Mouse (Mus musculus): ENCODE results near the gene Sgms2.

The Sgms2 gene

DNA sequence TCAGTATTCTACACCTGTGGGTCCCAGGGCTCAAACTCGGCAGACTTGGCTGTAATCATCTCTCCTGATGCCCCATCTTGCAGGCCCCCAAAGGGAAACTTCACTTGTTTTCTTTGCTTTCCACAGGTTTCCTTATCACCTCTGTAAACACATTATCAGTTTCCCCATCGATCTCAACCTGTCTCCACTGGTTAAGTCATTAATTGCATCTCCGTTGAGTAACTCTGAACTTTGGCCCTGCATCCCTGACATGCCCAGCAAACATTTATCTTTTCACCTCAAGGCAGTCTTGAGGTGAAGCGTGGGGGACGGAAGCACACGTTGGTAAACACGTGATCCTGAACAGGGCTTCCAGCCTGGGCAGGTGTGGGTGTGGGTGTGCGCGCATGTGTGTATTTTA, 178.9 kb downstream of the Sgms2 start:
- in situ Hi-C loops (cut with MboI, MseI): no loop called here

DNA sequence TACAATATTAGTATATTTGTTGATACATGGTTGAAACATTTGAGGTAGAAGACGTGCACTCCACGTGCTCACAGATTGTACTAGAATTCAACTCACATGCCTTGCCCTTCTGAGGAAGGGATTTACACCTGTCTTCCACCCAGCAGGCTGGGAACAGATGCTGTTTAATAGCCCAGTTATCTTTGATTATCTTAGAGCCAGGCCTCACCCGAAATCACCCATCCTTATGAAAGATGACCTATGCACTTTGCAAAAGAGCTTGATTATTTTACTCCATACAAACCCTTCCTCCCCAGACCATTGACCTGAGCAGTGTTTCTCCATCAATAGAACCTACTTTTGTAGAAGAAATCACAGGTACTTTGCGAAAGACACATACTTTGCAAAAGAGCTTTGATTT, 180.6 kb downstream of the Sgms2 start:
- in situ Hi-C loops (cut with MboI, MseI): no loop called here

DNA sequence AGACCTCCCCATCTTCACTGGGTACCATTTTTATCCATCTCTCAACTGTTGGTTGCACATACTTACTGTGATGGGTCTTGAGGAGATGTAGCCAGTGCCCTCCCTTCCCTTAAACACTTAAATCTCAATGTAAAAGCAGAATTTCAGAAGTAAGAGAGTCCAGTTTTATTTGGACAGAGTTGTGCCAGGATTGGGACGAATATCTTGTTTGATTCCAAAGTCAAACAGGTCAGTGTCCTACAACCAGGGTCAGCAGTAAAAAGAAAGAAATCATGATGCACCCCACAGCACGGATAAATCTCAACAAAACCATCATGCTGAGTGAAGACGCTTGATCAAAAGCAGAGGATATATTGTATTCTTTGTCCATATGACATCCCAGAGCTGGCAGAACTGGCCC, 183.4 kb downstream of the Sgms2 start:
- in situ Hi-C loops (cut with MboI, MseI): no loop called here

DNA sequence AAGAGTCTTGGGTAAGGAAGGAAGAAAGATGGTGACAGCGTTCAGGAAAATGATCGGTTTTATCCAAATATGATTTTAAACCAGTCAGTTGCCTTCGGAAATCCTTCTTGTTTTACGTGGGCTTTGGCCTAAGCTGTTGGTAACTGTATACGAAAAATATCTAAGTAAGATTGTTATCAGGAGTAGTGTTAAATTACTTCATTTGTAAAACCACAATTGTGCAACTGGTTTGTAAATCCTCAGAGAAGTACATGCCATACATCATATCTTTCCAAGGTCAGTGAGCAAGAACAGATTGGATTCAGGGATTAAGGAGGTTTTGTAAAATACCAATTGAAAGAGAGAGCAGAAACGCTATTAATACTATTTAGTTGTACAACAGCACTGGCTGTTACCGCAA, 185.0 kb downstream of the Sgms2 start:
- in situ Hi-C loops (cut with MboI, MseI): no loop called here

DNA sequence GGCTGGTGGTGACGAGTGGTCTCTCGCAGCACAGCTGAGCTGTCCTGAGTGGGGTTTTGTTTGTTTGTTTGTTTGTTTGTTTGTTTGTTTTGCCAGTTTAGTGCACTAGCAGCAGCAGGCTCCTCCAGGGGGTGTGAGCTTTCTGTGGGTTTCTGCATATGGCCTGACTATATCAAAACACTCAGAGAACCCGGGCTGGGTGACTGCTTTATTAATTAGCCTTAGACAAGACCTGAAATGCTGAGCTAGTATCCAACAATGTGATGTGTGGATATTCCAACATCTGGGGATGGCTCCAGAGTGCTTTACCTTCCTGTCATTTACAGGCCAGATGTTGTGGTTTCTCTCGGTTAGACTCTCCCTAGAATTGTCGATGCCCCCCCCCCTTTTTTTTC, 187.9 kb downstream of the Sgms2 start:
- in situ Hi-C loops (cut with MboI, MseI): no loop called here

DNA sequence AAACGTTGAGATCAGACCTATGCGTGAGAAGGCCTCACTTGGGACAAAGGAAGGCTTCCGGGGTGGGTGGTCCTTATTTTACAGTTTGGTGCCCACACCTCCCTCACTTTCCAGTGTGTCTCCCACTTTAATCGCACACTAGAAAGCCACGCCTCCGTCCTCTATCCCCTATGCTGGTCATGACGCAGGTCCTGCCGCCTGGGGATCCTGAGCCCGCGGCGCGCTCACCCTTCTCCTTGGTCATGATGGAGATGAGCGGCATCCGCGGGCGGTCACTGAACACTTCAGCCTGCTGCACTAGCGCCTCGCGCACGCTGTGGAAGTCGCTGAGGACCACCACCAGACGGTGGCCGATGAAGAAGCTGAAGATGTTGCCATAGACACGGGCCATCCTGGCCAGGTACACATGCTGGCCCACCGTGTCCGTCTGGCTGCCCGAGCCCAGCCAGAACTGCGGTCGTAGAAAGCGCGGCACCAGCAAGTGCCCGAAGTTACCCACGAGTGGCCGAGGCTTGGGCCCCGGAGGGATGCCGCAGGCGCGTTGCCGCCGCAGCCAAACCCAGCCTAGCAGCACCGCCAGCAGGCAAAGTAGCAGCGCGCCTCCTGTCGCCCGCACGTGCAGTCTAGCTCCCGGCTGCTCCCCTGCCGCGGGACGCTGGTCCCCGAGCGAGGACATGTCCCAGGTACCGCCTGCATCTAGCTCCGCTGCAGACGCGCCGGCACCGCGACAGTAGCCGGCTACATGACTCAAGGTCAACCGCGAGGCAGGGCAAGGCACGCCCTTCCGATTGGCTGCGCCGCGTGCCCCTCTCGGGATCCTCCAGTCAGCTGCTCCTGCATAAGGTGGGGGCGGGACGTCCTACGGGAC, 188.5 kb downstream of the Sgms2 start, which contains the start of gene Cyp2u1:
Gene Cyp2u1, minus strand, starts transcription at position 776 of the 868 bp plus-strand sequence.
- in situ Hi-C loops (cut with MboI, MseI): no loop called here

DNA sequence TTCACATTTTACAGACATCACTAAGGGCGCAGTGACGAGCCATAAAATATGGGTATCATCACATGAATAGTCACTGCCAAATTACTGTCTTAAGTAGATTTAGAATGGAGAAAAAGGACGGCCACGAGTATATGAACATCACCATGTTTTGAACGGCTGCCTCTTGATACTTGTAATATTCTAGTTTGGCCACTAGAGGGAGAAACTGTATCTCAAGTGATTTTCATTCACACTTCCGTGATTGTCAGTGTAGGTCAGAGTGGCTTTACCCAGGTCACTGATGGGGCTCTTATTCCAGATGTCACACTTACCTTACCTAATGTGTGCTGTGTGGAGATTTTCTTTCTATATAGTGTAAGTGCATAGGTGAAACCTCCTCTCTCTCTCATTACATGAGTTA, 191.3 kb downstream of the Sgms2 start:
- in situ Hi-C loops (cut with MboI, MseI): no loop called here

DNA sequence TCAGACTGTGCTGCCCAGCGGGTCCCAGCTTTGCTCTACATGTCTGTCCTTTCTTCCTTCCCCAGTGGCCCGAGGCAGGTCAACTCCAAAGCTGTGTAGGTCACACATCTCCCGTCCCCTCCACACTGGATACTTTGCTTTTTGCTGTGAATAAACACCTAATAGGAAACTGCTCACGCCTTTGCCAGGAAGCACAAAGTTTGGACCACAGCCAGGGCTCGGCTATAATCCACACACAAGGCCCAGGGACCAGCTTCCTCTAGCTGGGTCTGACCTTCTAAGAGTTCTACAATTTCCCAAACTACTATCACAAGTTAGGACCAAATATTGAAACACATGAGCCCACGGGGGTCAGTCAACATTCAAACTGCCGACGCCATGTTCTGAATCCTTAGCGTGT, 192.1 kb downstream of the Sgms2 start:
- in situ Hi-C loops (cut with MboI, MseI): no loop called here

DNA sequence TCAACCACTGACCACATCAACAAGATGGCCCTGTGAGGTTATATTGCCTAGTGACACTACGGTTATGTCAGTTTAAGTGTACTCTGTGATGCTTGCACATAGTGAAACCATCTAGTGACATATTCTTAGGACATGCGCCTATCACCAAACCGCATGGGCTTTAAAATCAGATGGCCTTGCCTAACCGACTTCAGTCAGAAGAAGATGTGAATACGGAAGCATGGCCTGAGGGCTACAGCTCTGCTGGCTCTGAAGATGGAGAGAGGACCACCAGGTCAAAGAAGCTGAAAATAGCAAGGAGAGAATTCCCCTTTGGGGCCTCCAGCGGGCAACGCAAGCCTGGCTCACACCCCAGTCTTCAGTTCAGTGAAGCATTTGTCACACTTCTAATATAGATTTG, 194.3 kb downstream of the Sgms2 start:
- in situ Hi-C loops (cut with MboI, MseI): no loop called here

DNA sequence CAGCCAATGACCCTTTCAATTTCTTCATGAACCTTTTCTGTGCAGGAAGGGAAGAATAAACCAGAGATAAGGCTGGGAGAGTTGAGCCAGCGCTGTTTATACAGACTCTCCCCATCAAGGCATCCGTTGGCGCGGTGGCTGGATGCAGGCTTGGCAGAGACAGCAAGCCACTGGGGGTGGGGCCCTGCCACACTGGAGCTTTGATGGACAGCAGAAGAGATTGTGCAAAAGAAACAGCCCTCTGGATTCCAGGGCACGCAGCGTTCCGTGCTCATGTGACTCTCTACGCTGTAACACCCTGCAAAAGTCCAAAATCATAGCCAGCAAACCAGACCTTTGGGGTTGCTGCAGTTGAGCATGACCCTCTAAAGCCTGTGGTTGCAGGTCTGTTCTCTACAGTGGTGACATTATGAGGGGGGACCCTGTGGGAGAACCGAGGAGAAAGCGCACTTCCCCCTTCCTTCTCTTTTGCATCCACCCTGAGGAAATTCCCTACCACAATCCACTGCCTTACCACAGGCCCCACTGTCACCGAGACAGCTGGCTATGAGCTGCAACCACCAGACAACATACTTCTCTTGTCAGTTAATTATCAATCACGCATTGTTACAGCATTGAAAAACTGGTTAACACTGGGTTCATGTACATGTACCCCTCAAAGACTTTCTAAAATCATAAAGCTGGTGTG, 195.6 kb downstream of the Sgms2 start:
- in situ Hi-C loops (cut with MboI, MseI): no loop called here

DNA sequence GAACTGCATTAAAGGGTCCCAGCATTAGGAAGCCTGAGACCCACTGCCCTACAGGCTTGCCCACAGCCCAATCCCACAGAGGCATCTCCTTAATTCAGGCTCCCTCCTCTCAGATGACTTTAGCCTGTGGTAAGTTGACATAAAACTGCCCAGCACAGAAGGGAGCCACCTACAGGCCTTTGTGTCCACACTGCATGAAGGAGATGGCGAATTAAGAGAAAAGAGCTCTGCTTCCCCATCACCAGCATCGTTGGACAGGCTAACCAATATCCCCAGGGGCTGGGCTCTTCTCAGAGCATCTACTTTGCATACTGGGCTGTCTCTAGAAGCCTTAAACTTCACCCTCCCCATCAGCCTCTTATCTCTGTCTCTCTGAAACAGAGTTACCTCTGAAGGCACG, 196.7 kb downstream of the Sgms2 start:
- in situ Hi-C loops (cut with MboI, MseI): no loop called here

DNA sequence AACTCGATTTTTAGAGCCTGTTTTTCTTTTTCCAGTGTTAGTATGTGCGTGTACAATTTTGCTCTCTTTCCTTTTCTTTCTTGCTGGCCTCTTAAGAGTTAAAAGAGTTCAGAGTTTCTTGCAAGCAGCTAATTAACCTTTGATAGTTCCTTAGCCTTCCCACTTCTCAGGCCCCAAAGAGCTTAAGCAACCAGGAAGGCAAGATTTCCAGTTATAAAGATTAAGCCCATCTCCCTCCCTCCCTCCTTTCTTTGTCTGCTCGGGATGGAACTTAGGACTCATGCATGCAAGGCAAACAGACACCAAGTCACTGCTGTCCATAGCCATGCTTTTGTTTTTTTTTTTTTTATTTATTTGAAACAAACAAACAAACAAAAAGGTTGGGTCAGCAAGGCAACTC, 198.3 kb downstream of the Sgms2 start:
- in situ Hi-C loops (cut with MboI, MseI): no loop called here

DNA sequence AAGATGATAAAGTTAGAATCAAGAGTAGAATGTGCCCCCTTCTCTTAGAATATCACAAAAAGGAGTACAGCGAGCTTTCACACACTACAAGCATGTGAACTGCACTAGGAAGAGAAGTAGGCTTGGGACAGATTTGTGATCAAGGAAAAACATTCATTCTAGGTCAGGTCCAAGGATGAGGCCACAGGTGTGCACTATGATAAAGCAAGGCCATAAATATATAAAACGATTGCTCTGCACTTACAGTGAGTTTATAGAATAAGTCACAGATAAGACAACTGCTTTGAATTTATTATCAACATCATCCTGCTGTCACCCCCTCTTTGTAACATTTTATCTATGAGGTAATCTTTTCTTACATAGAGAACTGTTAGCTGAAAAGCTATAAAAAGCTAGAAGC, 198.9 kb downstream of the Sgms2 start:
- in situ Hi-C loops (cut with MboI, MseI): no loop called here

DNA sequence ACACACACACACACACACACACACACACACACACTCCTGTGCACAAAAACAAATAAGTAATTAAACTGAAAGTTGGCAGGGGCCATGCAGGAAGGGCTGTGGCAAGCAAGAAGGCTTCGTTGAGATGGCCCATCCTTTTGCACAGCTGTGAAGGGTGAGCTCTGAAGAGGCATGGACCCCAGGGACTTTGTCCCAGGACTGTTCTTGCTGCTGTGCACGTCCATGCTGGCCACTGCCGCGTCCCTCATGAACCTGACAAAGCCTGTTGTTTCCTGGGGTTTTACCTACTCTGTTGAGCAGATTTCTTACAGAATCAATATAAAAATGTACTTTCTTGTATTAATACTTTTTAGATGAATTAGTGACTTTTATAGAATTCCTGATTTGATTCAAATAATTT, 199.3 kb downstream of the Sgms2 start:
- in situ Hi-C loops (cut with MboI, MseI): no loop called here

DNA sequence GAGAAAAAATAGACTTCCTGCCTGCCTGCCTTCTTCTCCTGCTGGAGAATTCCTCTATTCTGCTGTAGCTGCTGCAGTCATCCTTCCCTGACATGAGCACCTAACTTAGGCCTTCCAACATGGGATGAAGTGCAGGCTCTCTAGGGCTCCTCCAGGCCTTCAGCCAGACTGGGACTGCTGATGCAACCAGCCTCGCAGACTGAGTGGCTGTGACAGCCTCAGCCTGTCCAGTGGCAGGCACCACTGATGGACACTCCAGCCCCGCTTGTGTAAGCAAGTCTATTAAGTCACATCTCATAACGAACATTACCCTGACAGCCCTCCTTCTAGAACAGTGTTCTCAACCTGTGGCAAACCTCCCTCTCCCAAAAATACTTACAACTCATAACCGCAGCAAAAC, 217.1 kb downstream of the Sgms2 start:
- in situ Hi-C loops (cut with MboI, MseI): no loop called here

DNA sequence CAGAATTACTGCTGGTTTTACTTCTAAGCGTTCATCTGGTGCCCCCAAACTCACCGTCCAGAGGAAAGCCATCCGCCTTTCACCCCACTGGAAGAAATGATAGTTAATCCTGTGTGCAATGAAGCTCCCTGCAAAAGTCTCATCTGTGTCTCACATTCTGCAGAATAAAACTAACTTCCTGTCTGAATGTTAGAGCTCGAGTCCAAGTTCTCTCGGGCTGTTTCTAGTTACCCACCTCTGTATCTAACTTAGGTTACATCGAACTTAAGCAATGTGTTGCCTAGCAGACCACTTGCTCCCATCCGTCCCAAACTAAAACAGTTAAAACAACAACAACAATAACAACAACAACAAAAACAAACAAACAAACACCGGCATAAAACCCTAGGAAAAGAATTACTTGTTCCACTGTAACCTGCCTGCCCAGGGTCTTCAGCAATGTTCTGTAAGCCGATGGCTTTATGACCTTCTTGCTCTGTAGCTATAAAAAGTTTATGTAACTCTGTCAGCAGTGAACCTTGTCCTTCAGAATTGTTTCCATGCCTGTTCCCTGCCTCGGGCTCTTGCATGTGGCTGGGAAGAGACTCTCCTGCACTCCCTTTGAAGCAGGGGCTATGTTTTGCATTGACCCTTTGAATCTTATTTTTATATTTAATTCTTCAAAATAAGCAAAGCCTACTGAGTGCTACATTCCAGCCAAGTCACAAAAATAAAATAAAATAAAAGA, 218.7 kb downstream of the Sgms2 start:
- in situ Hi-C loops (cut with MboI, MseI): no loop called here

DNA sequence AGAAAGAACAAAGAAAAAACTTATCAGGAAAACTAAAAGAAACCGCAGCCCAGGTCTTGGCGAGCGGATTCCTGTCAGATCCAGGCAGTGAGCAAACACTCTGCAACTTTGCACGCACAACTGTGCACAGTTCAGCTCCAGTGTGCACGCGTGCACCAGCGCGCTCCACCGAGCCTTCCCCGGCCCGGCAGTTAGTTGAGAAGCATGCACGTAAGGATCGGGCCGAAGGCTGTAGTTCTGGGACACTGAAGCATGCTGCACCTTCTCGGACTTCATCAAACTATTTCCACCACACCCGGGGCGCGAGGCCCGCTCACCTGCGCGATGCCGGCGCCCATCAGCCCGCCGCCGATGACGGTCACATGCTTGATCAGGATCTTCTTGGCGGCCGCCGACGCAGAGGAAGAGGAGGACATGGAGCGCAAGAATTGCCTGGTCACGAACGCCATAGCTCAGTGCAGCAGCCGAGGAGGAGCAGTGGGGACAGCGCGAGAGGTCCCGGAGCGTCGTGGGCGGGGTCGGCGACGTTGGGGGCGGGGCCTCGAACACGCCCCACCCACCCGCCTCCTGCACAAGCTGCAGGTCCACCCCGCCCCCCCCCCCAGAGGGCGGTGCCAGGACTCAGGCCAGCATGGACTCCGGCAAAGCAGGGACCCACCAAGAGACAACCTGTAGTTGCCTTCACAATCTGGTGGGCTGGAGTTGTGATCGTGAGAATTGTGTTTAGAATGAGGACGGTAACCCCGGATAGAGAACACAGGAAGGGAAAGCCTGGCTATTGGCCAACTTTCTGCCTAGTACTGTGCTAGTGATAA, 219.4 kb downstream of the Sgms2 start, which contains the start of gene Hadh:
Gene Hadh, minus strand, starts transcription at position 543 of the 815 bp plus-strand sequence.
- in situ Hi-C loops (cut with MboI, MseI): no loop called here

DNA sequence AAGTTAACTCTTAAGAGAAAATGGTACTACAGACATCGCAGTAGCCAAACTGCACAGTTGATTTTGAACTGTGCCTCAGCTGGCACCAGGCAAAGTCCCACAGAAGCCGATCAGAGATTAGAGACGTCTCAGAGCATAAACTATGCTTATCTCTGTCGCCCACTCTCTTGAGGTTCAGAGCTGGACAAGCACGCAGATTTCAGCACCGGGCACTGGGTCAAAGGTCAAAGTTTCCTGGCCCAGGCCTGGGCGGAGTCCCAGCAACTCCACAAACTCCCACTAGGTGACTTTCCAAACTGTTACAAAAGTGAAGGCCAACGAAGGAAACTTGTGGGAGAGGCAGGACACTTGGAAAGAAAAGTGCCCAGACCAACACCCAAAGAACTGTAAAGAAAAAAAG, 220.1 kb downstream of the Sgms2 start:
- in situ Hi-C loops (cut with MboI, MseI): no loop called here

DNA sequence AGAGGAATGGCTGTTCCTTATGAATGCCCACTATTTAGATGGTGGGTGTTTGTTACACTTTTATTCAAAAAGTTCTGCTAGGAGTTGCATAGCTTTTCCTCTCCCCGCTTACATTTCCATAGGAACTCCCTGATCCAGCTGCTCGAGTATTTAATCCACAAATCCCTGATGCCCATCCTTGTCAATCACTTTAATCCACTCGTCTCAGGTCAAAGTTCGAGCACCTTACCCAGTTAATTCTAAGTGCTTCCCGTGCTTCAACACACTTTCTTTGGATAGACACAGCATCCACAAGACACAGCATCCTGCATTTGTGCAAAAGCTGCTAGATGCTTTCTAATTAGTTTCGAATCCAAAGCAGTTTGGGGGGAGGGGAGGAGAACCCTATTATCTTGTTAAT, 220.8 kb downstream of the Sgms2 start:
- in situ Hi-C loops (cut with MboI, MseI): no loop called here
